Mouse (Mus musculus) midbrain, embryonic 16.5 days (tissue): ENCODE results near the gene Gm37240. TPM values are rescaled to one million over a fixed set of nuclear protein-coding genes. Genes with fewer than 3 reads are reported as not detected.

Source experiments
- ATAC-seq: fragments of 200-750 bp; cut with Nextera tagmentation; 2 replicates; pipeline ENCODE4 v1.8.0; 2017; ENCODE audit warnings: moderate TSS enrichment
- H3K27ac ChIP-seq: fragments of 300-500 bp; sonication (generic); 2 replicates; pipeline ENCODE4 v1.5.1; 2014; ENCODE audit warnings: mild to moderate bottlenecking, low read length, mixed read lengths
- H3K27me3 ChIP-seq: fragments of 300-500 bp; sonication (generic); 2 replicates; pipeline ENCODE4 v1.6.1; 2014; ENCODE audit warnings: low read depth, low read length, mixed read lengths; ENCODE audit not compliant: control insufficient read depth, insufficient read depth
- H3K36me3 ChIP-seq: fragments of 300-500 bp; sonication (generic); 2 replicates; pipeline ENCODE4 v1.6.1; 2014; ENCODE audit warnings: mild to moderate bottlenecking, low read length, moderate library complexity, mixed read lengths; ENCODE audit not compliant: control insufficient read depth, insufficient read depth
- H3K4me1 ChIP-seq: fragments of 300-500 bp; sonication (generic); 2 replicates; pipeline ENCODE4 v1.6.1; 2014; ENCODE audit warnings: mild to moderate bottlenecking, low read length, mixed read lengths; ENCODE audit not compliant: control insufficient read depth, insufficient read depth
- H3K4me2 ChIP-seq: fragments of 300-500 bp; sonication (generic); 2 replicates; pipeline ENCODE4 v1.6.1; 2014; ENCODE audit warnings: mild to moderate bottlenecking, low read length, mixed read lengths
- H3K4me3 ChIP-seq: fragments of 300-500 bp; sonication (generic); 2 replicates; pipeline ENCODE4 v1.5.1; 2014; ENCODE audit warnings: low read depth, mild to moderate bottlenecking, low read length, moderate library complexity, mixed read lengths
- H3K9ac ChIP-seq: fragments of 300-500 bp; sonication (generic); 2 replicates; pipeline ENCODE4 v1.6.1; 2014; ENCODE audit warnings: low read depth, low read length, mixed read lengths
- H3K9me3 ChIP-seq: fragments of 300-500 bp; sonication (generic); replicated peaks from 2 replicates; pipeline ENCODE4 v1.6.1; 2014; ENCODE audit warnings: mild to moderate bottlenecking, low read length, mixed read lengths; ENCODE audit not compliant: control insufficient read depth, poor library complexity, severe bottlenecking
- WGBS: fragments of 180-500 bp; shearing (Covaris S2); extraction: QIAGEN DNeasy Blood & Tissue Kit; methylation state at CpG from one replicate; pipeline ENCODE4 v1.1.7; 2014; 5-methylcytosine and 5-hydroxymethylcytosine counted together
- polyA plus RNA-seq: library from polyadenylated mRNA; unstranded; fragments of >200 nt; fragmentation: Nextera tagmentation; extraction: Ambion mirVana; gene quantifications from 2 replicates; pipeline ENCODE4 v1.2.1, GENCODE M21; 2015

The Gm37240 gene
- polyA plus RNA-seq, 1 experiment from 2014 or later = 0.26 TPM

DNA sequence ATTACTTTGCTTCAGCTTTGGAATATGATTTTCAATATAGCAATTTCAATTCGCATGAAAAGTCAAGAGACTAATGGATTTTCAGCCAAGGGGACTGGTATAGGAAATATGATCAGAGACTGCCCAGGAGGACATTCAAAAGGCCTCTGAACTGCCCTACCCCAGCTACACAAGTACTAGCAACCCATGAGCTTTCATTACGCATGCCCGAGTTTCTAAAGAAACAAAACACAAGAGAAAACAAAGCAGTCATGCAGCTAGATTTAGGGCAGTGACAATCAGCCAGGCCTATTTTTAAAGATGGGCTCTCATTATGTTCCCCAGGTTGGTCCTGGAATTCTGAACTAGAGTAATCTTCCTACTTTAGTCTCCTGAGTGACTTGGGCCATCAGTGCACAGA, 354.9 kb downstream of the Gm37240 start:
- no peaks in the 10 kb centered on the region for H3K9me3 ChIP-seq

DNA sequence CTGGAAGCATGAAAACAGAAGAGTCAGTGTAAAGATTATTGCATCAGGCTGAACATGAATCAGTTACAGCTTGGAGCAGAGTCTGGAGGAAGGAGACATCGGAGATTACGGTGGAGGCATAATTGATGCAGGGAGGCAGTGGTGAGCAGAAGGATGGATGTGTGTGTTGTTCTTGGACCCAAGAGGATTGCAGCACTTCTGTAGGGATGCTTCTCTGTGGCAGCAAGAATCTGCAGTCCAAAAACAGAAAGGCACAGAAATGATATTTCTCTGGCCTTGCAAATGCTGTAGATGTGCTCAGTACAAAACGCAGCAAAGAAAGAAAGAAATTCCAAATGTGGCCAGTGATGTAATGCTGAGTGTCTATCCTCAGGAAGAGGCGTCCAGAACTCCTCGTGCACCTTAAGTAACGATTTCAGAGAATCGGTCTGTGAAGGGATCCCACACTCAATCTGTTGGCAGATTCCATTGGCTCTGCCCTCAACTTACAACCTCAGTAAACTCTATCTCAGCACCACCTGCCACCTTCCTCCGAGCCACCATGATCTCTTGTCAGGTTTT, 356.6 kb downstream of the Gm37240 start:
- H3K4me1 ChIP-seq = peaks cover 9% of the 10 kb centered on the region
- no peak overlapping the region for H3K27ac ChIP-seq
- H3K9ac ChIP-seq = no peak overlapping the region
- no peak overlapping the region for H3K4me3 ChIP-seq
- H3K9me3 ChIP-seq = no peaks in the 10 kb centered on the region
- no peak overlapping the region for H3K4me2 ChIP-seq
- no peak for ATAC-seq
- no peaks in the 10 kb centered on the region for H3K36me3 ChIP-seq
- WGBS = 82% methylated on average over 8 of the region's 8 CpGs
- H3K27me3 ChIP-seq = no peaks in the 10 kb centered on the region

More for the DNA sequence above, 354.9 kb downstream of the Gm37240 start:
- Histone ChIP-seq H3K36me3 (no peaks in the 10 kb centered on the region), H3K27ac (no peak overlapping the region), H3K9ac (no peak overlapping the region), H3K4me2 (no peak overlapping the region), H3K27me3 (no peaks in the 10 kb centered on the region), H3K4me3 (no peak overlapping the region), H3K4me1 (peaks cover 9% of the 10 kb centered on the region)
- WGBS = 37% methylated on average over 3 of the region's 3 CpGs
- no peak for ATAC-seq

DNA sequence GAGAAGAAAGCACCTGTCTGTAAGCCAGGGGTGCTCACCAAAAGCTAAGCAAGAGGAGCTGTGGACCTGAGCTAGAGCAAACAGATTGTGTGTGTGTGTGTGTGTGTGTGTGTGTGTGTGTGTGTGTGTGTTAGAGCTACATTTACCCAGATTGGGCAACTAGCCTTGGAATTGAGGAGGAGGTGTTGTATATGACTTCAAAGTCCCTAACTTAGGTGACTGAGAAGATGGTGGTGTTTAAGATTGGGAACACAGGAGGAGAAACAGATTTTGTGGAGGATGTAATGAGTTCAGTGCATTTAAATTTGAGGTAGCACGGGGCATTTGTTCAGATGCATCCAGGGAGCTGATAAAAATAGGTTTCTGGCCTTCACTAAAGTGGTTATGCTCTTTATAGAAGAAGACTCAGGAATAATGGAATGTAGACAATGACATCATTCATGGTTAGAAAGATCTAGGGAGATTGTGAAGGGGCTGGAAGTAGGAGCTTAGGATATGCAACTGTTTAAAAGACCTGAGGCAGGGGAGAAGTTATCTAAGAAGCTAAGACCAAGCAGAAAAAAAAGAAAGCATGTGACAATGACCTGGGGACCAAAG, 365.9 kb downstream of the Gm37240 start:
- Histone ChIP-seq H3K9me3 (no peaks in the 10 kb centered on the region), H3K36me3 (no peaks in the 10 kb centered on the region), H3K9ac (no peak overlapping the region), H3K4me2 (no peak overlapping the region), H3K27ac (no peak overlapping the region), H3K4me1 (no peaks in the 10 kb centered on the region; the same call in 1 of the 2 replicates), H3K4me3 (no peak overlapping the region), H3K27me3 (no peaks in the 10 kb centered on the region)
- WGBS = 97% methylated on average over 1 of the region's 1 CpGs
- ATAC-seq = no peak

DNA sequence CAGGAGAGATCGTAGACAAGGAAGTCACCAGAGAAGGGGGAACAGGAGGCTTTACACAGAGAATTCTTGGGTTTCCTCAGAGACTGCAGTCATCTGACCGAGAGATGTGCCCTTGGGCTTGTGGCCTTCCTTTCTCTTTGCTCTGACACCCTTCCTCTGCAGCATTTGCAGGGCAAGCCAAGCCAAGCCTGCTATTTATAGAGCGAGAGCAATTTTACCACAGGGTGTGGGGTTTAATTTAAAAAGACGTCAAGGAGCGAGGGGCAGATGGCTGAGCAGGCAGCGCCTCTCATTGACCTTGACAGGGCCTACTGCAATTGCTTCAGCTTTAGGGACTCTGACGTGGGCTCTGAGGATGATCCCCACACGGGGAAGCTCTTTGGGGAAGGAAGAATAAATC, 368.6 kb downstream of the Gm37240 start:
- Histone ChIP-seq H3K4me3 (no peak overlapping the region), H3K9me3 (no peaks in the 10 kb centered on the region), H3K36me3 (no peaks in the 10 kb centered on the region), H3K27me3 (no peaks in the 10 kb centered on the region), H3K27ac (no peak overlapping the region), H3K4me1 (no peaks in the 10 kb centered on the region; the same call in 1 of the 2 replicates), H3K4me2 (no peak overlapping the region), H3K9ac (no peak overlapping the region)
- ATAC-seq = no peak
- 67% methylated on average over 8 of the region's 8 CpGs for WGBS

DNA sequence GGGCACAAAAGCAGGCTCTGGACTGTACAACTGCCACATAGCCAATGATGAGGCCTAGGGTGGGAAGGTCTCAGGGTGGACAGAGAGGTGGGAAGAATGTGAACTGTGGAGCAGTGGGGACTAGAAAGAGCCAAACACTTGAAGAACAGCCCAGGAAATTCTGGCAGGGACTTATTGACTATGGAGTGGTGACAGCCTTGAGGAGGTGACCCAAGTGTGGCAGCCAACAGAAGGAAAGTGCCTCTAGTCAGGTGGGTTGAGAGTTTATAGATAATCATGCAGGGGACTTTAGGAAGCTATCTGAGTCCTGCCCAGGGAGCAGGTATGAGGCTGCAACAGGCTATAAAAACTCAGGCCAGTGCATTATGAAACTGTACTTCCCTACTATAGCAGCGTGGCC, 369.2 kb downstream of the Gm37240 start:
- no peaks in the 10 kb centered on the region; the same call in 1 of the 2 replicates for H3K4me1 ChIP-seq
- H3K9me3 ChIP-seq = no peaks in the 10 kb centered on the region
- H3K4me3 ChIP-seq = no peak overlapping the region
- no peak overlapping the region for H3K9ac ChIP-seq
- no peaks in the 10 kb centered on the region for H3K27me3 ChIP-seq
- no peak for ATAC-seq
- no peaks in the 10 kb centered on the region for H3K36me3 ChIP-seq
- 89% methylated on average over 1 of the region's 1 CpGs for WGBS
- H3K4me2 ChIP-seq = no peak overlapping the region
- no peak overlapping the region for H3K27ac ChIP-seq

DNA sequence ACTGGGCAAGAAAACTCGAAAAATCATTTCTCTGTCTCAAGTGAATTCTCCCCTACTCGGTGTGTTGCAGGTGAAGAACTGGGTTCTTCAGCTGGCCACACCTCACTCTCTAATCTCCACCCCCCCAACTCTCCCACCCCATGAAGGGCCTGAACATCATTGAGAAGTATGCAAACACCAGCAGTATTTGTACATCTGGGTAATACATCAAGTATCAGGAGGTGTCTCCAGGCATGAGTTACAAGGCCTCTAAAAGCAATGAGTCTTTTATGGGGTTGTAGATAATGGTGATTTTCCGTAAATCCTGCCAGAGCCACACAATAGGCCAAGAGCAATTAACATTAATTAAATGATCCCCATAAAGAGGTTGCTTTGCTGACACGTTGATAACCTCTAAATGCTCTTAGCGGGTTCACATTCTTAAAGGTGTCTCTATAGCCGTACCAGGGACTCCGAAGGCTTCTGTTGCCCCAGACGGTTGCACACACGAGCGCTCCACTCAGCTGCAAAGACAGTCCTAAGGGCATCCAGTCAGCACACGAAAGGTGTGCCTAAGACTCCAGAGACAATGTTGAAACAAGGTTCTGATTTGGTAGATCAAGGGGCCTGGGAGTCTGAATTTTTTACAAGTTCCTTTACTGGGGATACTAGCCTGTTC, 370.4 kb downstream of the Gm37240 start:
- H3K27ac ChIP-seq = no peak overlapping the region
- 72% methylated on average over 11 of the region's 11 CpGs for WGBS
- no peak overlapping the region for H3K4me3 ChIP-seq
- no peaks in the 10 kb centered on the region; the same call in 1 of the 2 replicates for H3K4me1 ChIP-seq
- no peak overlapping the region for H3K4me2 ChIP-seq
- ATAC-seq = no peak
- H3K9ac ChIP-seq = no peak overlapping the region
- no peaks in the 10 kb centered on the region for H3K27me3 ChIP-seq
- 0 out of 2 replicates have a peak, but pooled peaks cover 2% of the 10 kb centered on the region for H3K9me3 ChIP-seq
- H3K36me3 ChIP-seq = no peaks in the 10 kb centered on the region

DNA sequence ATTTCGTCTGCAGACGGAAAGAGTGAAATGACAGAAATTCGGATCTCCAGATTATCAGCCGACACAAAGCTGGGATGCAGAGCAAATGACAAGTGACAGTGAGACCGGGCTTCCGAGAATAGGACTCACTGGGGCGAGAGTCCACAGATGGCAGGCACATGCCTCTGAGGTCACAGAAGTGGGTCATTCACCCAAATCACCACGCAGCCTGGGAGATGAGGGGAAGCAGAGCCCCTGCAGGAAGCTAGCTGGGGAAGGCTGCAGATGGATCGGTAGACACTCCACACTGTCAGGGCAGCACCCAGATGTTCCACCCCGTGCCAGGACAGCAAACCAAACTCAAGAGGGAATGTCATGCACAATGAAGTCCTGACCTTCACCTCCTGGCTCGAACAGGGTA, 372.6 kb downstream of the Gm37240 start:
- no peak overlapping the region for H3K27ac ChIP-seq
- no peak overlapping the region for H3K4me3 ChIP-seq
- H3K27me3 ChIP-seq = no peaks in the 10 kb centered on the region
- H3K4me1 ChIP-seq = no peaks in the 10 kb centered on the region; the same call in 1 of the 2 replicates
- no peaks in the 10 kb centered on the region for H3K36me3 ChIP-seq
- 82% methylated on average over 11 of the region's 11 CpGs for WGBS
- H3K4me2 ChIP-seq = no peak overlapping the region
- H3K9me3 ChIP-seq = 0 out of 2 replicates have a peak, but pooled peaks cover 2% of the 10 kb centered on the region
- H3K9ac ChIP-seq = no peak overlapping the region
- ATAC-seq = no peak

DNA sequence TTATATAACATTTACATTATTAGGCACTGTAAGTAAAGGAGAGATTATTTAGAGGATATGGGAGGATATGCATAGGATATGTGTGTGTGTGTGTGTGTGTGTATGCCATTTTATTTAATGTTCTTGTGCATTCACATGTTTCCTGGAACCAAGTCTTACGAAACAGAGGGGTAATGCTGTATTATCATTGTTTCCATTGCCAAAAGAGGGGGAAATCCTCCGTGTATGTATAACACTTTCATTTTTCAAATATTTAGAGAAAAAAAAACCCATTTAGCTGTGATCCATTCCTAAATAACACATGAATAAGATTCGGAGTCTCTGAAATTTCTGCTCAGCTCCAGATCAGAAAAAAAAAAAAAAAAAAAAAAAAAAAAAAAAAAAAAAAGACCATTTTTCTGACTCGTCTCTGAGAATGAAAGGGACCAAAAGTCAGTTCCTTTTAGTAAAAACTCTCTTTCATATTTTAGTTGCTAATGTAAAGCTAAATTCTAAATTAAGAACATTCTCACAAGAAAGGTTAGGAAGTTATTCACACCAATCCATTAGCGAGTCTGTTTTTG, 378.5 kb downstream of the Gm37240 start:
- 88% methylated on average over 5 of the region's 5 CpGs for WGBS
- no peaks in the 10 kb centered on the region for H3K36me3 ChIP-seq

DNA sequence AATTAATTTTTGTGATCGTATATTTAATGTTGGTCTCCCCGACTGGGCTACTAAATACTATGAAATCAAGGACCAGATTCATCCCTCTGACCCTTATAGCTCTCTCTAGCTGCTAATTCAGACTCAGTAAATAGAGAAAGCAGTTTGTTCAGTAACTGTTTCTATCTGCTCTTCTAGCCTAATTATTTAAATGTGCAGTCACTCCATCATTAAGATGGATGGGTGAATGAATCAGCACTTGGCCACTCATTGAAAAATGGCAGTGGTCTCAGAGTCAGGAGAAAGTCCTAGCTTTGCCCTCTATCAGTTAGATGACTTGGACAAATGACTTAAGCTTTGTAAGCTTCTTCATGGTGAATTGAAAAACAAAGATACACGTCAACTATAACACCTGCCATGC, 387.2 kb downstream of the Gm37240 start:
- no peak for ATAC-seq
- 89% methylated on average over 3 of the region's 3 CpGs for WGBS
- no peaks in the 10 kb centered on the region for H3K9me3 ChIP-seq

More for the DNA sequence above, 378.5 kb downstream of the Gm37240 start:
- H3K27me3 ChIP-seq = no peaks in the 10 kb centered on the region
- H3K9ac ChIP-seq = no peak overlapping the region
- no peak overlapping the region for H3K4me3 ChIP-seq
- H3K4me1 ChIP-seq = no peaks in the 10 kb centered on the region
- no peak overlapping the region for H3K27ac ChIP-seq
- no peak for ATAC-seq
- H3K4me2 ChIP-seq = no peak overlapping the region
- H3K9me3 ChIP-seq = 0 out of 2 replicates have a peak, but pooled peaks cover 2% of the 10 kb centered on the region

More for the DNA sequence above, 387.2 kb downstream of the Gm37240 start:
- Histone ChIP-seq H3K4me2 (no peak overlapping the region), H3K27me3 (no peaks in the 10 kb centered on the region), H3K9ac (no peak overlapping the region), H3K4me3 (no peak overlapping the region), H3K4me1 (no peaks in the 10 kb centered on the region), H3K36me3 (no peaks in the 10 kb centered on the region), H3K27ac (no peak overlapping the region)
